Mouse (Mus musculus) hindbrain, embryonic 13.5 days (tissue): ENCODE measurements around the gene Zfp697. TPM values are rescaled to one million over a fixed set of nuclear protein-coding genes. Genes with fewer than 3 reads are reported as not detected.
A peak's percentile ranks its signal among the peaks of the same experiment; 100 is the strongest.
"Not testable (repeated sequence)": the region's sequence is repeated elsewhere in the genome, so short reads cannot be mapped to it uniquely, and the experiment has no call there.

ENCODE experiments used
- ATAC-seq: fragments of 200-750 bp; cut with Nextera tagmentation; 2 replicates; pipeline ENCODE4 v1.8.0; 2017; ENCODE audit warnings: moderate TSS enrichment; ENCODE audit not compliant: low FRiP score
- H3K27ac ChIP-seq: fragments of 300-500 bp; sonication (generic); 2 replicates; pipeline ENCODE4 v1.5.1; 2015; ENCODE audit warnings: inconsistent platforms, mild to moderate bottlenecking, moderate library complexity
- H3K27me3 ChIP-seq: fragments of 300-500 bp; sonication (generic); 2 replicates; pipeline ENCODE4 v1.6.1; 2015; ENCODE audit warnings: mild to moderate bottlenecking, inconsistent platforms
- H3K36me3 ChIP-seq: fragments of 300-500 bp; sonication (generic); 2 replicates; pipeline ENCODE4 v1.6.1; 2015; ENCODE audit warnings: mild to moderate bottlenecking, inconsistent platforms
- H3K4me1 ChIP-seq: fragments of 300-500 bp; sonication (generic); replicated peaks from 2 replicates; pipeline ENCODE4 v1.6.1; 2015; ENCODE audit warnings: inconsistent platforms
- H3K4me2 ChIP-seq: fragments of 300-500 bp; sonication (generic); 2 replicates; pipeline ENCODE4 v1.6.1; 2015; ENCODE audit warnings: inconsistent platforms, mild to moderate bottlenecking, moderate library complexity
- H3K4me3 ChIP-seq: fragments of 300-500 bp; sonication (generic); 2 replicates; pipeline ENCODE4 v1.5.1; 2015; ENCODE audit warnings: mild to moderate bottlenecking, inconsistent platforms
- H3K9ac ChIP-seq: fragments of 300-500 bp; sonication (generic); 2 replicates; pipeline ENCODE4 v1.6.1; 2015; ENCODE audit warnings: mild to moderate bottlenecking, inconsistent platforms
- H3K9me3 ChIP-seq: fragments of 300-500 bp; sonication (generic); 2 replicates; pipeline ENCODE4 v1.6.1; 2016; ENCODE audit warnings: inconsistent platforms
- WGBS: fragments of 180-500 bp; shearing (Covaris S2); methylation state at CpG from one replicate; pipeline ENCODE4 v1.1.7; 2015; 5-methylcytosine and 5-hydroxymethylcytosine counted together
- polyA plus RNA-seq: library from polyadenylated mRNA; unstranded; fragments of >200 nt; fragmentation: Nextera tagmentation; extraction: Ambion mirVana; gene quantifications from 2 replicates; pipeline ENCODE4 v1.2.1, GENCODE M21; 2015

Zfp697 gene
- polyA plus RNA-seq = 15.9 and 16.6 TPM in 2 replicates

- under 1% methylated on average over 42 of the region's 42 CpGs for WGBS
Observed at GRCm38 (mm10) chr3:98382246-98382939, at the start of gene Zfp697. Gene Zfp697, plus strand, starts transcription at chr3:98382461.

GRCm38 (mm10) chr3:98334010-98334409, 48.3 kb upstream of the Zfp697 start:
- Histone ChIP-seq H3K4me3 (no peak overlapping the region), H3K36me3 (peaks cover 18% of the 10 kb centered on the region), H3K9me3 (no peaks in the 10 kb centered on the region), H3K4me2 (no peak overlapping the region), H3K9ac (no peak overlapping the region), H3K4me1 (peaks cover 39% of the 10 kb centered on the region), H3K27me3 (peaks cover 4% of the 10 kb centered on the region; the same call in 1 of the 2 replicates), H3K27ac (no peak overlapping the region)
- 90% methylated on average over 2 of the region's 2 CpGs for WGBS
- no peak for ATAC-seq

More at GRCm38 (mm10) chr3:98382246-98382939, at the start of gene Zfp697:
- peak; percentile 96 for ATAC-seq
- Histone ChIP-seq H3K4me3 (peak within 1 kb of the TSS; percentile 86), H3K27me3 (no peaks in the 10 kb centered on the region), H3K9me3 (no peaks in the 10 kb centered on the region), H3K27ac (peak within 1 kb of the TSS; percentile 95), H3K9ac (peak within 1 kb of the TSS; percentile 98), H3K36me3 (no peaks in the 10 kb centered on the region), H3K4me1 (peaks cover 44% of the 10 kb centered on the region), H3K4me2 (peak within 1 kb of the TSS; percentile 69)

- H3K4me1 ChIP-seq = peaks cover 41% of the 10 kb centered on the region
- H3K4me2 ChIP-seq = 0 out of 2 replicates have a peak overlapping the region, but pooled peaks have one; percentile 99
- no peak overlapping the region for H3K9ac ChIP-seq
- no peak for ATAC-seq
- H3K4me3 ChIP-seq = no peak overlapping the region
- peaks cover 4% of the 10 kb centered on the region; the same call in 1 of the 2 replicates for H3K27me3 ChIP-seq
- H3K36me3 ChIP-seq = peaks cover 18% of the 10 kb centered on the region
- peak overlapping the region; percentile 8; the same call in 1 of the 2 replicates for H3K27ac ChIP-seq
- no peaks in the 10 kb centered on the region for H3K9me3 ChIP-seq
Observed at GRCm38 (mm10) chr3:98335331-98335730, 46.9 kb upstream of the Zfp697 start.

GRCm38 (mm10) chr3:98335886-98336285, 46.4 kb upstream of the Zfp697 start:
- Histone ChIP-seq H3K4me1 (peaks cover 41% of the 10 kb centered on the region), H3K36me3 (peaks cover 18% of the 10 kb centered on the region), H3K4me2 (peak overlapping the region; percentile 99), H3K27ac (0 out of 2 replicates have a peak overlapping the region, but pooled peaks have one; percentile 41), H3K4me3 (no peak overlapping the region), H3K9ac (no peak overlapping the region), H3K27me3 (peaks cover 4% of the 10 kb centered on the region; the same call in 1 of the 2 replicates), H3K9me3 (no peaks in the 10 kb centered on the region)
- WGBS = 73% methylated on average over 7 of the region's 7 CpGs
- ATAC-seq = no peak

GRCm38 (mm10) chr3:98336661-98337654, 45.3 kb upstream of the Zfp697 start:
- Histone ChIP-seq H3K4me2 (peak overlapping the region; percentile 99), H3K27me3 (peaks cover 4% of the 10 kb centered on the region; the same call in 1 of the 2 replicates), H3K4me1 (peaks cover 41% of the 10 kb centered on the region), H3K27ac (peak overlapping the region; percentile 60; the same call in 1 of the 2 replicates), H3K9me3 (no peaks in the 10 kb centered on the region), H3K4me3 (peak overlapping the region; percentile 60; the same call in 1 of the 2 replicates), H3K36me3 (peaks cover 12% of the 10 kb centered on the region), H3K9ac (peak overlapping the region; percentile 43; the same call in 1 of the 2 replicates)
- 51% methylated on average over 22 of the region's 22 CpGs for WGBS
- peak; percentile 47 for ATAC-seq

- 3% methylated on average over 15 of the region's 15 CpGs for WGBS
- Histone ChIP-seq H3K4me1 (peaks cover 41% of the 10 kb centered on the region), H3K36me3 (no peaks in the 10 kb centered on the region), H3K9me3 (no peaks in the 10 kb centered on the region), H3K27me3 (peaks cover 4% of the 10 kb centered on the region; the same call in 1 of the 2 replicates), H3K9ac (peak overlapping the region; percentile 75), H3K4me2 (peak overlapping the region; percentile 99), H3K4me3 (peak overlapping the region; percentile 60), H3K27ac (0 out of 2 replicates have a peak overlapping the region, but pooled peaks have one; percentile 8)
- ATAC-seq = peak; percentile 46
Observed at GRCm38 (mm10) chr3:98338584-98339041, 43.6 kb upstream of the Zfp697 start.

GRCm38 (mm10) chr3:98339097-98339705, 43.1 kb upstream of the Zfp697 start:
- Histone ChIP-seq H3K9me3 (no peaks in the 10 kb centered on the region), H3K27me3 (peaks cover 4% of the 10 kb centered on the region; the same call in 1 of the 2 replicates), H3K9ac (peak overlapping the region; percentile 75), H3K36me3 (no peaks in the 10 kb centered on the region), H3K4me2 (peak overlapping the region; percentile 99), H3K4me3 (peak overlapping the region; percentile 60), H3K4me1 (peaks cover 41% of the 10 kb centered on the region), H3K27ac (peak overlapping the region; percentile 69)
- under 1% methylated on average over 45 of the region's 46 CpGs for WGBS
- ATAC-seq = peak; percentile 68

GRCm38 (mm10) chr3:98339706-98340109, 42.6 kb upstream of the Zfp697 start, which contains the start of gene Phgdh:
Gene Phgdh, minus strand, starts transcription at chr3:98339990.
- not testable (repeated sequence) for H3K36me3 ChIP-seq, H3K27me3 ChIP-seq, H3K9me3 ChIP-seq
- Histone ChIP-seq H3K4me1 (peaks cover 41% of the 10 kb centered on the region), H3K4me3 (peak within 1 kb of the TSS; percentile 60), H3K9ac (peak within 1 kb of the TSS; percentile 75), H3K27ac (peak within 1 kb of the TSS; percentile 69), H3K4me2 (peak within 1 kb of the TSS; percentile 99)
- 2% methylated on average over 10 of the region's 10 CpGs for WGBS
- peak; percentile 65 for ATAC-seq

- H3K4me2 ChIP-seq = no peak overlapping the region
- H3K27ac ChIP-seq = no peak overlapping the region
- peaks cover 32% of the 10 kb centered on the region for H3K4me1 ChIP-seq
- H3K4me3 ChIP-seq = no peak overlapping the region
- no peak for ATAC-seq
- peaks cover 4% of the 10 kb centered on the region; the same call in 1 of the 2 replicates for H3K27me3 ChIP-seq
- no peaks in the 10 kb centered on the region for H3K9me3 ChIP-seq
- H3K36me3 ChIP-seq = no peaks in the 10 kb centered on the region
- WGBS = 87% methylated on average over 17 of the region's 17 CpGs
- no peak overlapping the region for H3K9ac ChIP-seq
Observed at GRCm38 (mm10) chr3:98340818-98341594, 41.3 kb upstream of the Zfp697 start.

- ATAC-seq = no peak
- H3K9ac ChIP-seq = no peak overlapping the region
Observed at GRCm38 (mm10) chr3:98343235-98343634, 39.0 kb upstream of the Zfp697 start.

GRCm38 (mm10) chr3:98348106-98348505, 34.2 kb upstream of the Zfp697 start:
- Histone ChIP-seq H3K9ac (no peak overlapping the region), H3K4me2 (no peak overlapping the region), H3K36me3 (no peaks in the 10 kb centered on the region), H3K4me1 (no peaks in the 10 kb centered on the region), H3K27me3 (peaks cover 6% of the 10 kb centered on the region; the same call in 1 of the 2 replicates), H3K27ac (no peak overlapping the region), H3K9me3 (no peaks in the 10 kb centered on the region), H3K4me3 (no peak overlapping the region)
- WGBS = 86% methylated on average over 6 of the region's 6 CpGs
- ATAC-seq = no peak

More at GRCm38 (mm10) chr3:98343235-98343634, 39.0 kb upstream of the Zfp697 start:
- Histone ChIP-seq H3K4me2 (no peak overlapping the region), H3K27ac (no peak overlapping the region), H3K4me1 (peaks cover 10% of the 10 kb centered on the region), H3K4me3 (no peak overlapping the region), H3K9me3 (no peaks in the 10 kb centered on the region), H3K27me3 (peaks cover 4% of the 10 kb centered on the region; the same call in 1 of the 2 replicates), H3K36me3 (no peaks in the 10 kb centered on the region)
- 99% methylated on average over 3 of the region's 3 CpGs for WGBS
